Mouse (Mus musculus) C2C12 (cell line): ENCODE results near the gene Nnmt. TPM values are rescaled to one million over a fixed set of nuclear protein-coding genes. Genes with fewer than 3 reads are reported as not detected.

ENCODE experiments used
- H3K27me3 ChIP-seq: one replicate; pipeline ENCODE4 v1.6.1; 2011; ENCODE audit not compliant: control insufficient read depth, insufficient read depth, insufficient read length
- H3K36me3 ChIP-seq: one replicate; pipeline ENCODE4 v1.6.1; 2011; ENCODE audit not compliant: control insufficient read depth, insufficient read depth
- H3K4me3 ChIP-seq: one replicate; pipeline ENCODE4 v1.5.1; 2011; ENCODE audit warnings: mild to moderate bottlenecking, control low read depth; ENCODE audit not compliant: poor library complexity, insufficient read depth, severe bottlenecking
- H3K79me2 ChIP-seq: one replicate; pipeline ENCODE4 v1.6.1; 2011; ENCODE audit not compliant: control insufficient read depth, insufficient read depth
- H3K79me3 ChIP-seq: one replicate; pipeline ENCODE4 v1.6.1; 2011; ENCODE audit warnings: low read depth, control low read depth
- H3ac ChIP-seq: one replicate; pipeline ENCODE3; 2011; ENCODE audit warnings: low read depth; ENCODE audit not compliant: control insufficient read depth, insufficient read length
- CEBPB ChIP-seq: IDR thresholded peaks from one replicate; pipeline ENCODE4 v1.6.1; 2011; ENCODE audit warnings: low read depth, mild to moderate bottlenecking, control low read depth, moderate library complexity
- CTCF ChIP-seq: IDR thresholded peaks from one replicate; pipeline ENCODE4 v1.5.1; 2011; ENCODE audit not compliant: control insufficient read depth, insufficient read depth, insufficient read length
- FOSL1 ChIP-seq: IDR thresholded peaks from one replicate; pipeline ENCODE4 v1.8.0; 2011; ENCODE audit warnings: mild to moderate bottlenecking, low read length; ENCODE audit not compliant: poor library complexity, insufficient read depth, severe bottlenecking
- MAX ChIP-seq: IDR thresholded peaks from one replicate; pipeline ENCODE4 v1.6.1; 2011; ENCODE audit warnings: mild to moderate bottlenecking, control low read depth
- MYOD1 ChIP-seq: IDR thresholded peaks from one replicate; pipeline ENCODE4 v1.6.1; 2011; ENCODE audit warnings: low read depth; ENCODE audit not compliant: control insufficient read depth, insufficient read length
- MYOG ChIP-seq: IDR thresholded peaks from one replicate; pipeline ENCODE4 v1.6.1; 2011; ENCODE audit not compliant: control insufficient read depth, insufficient read length; ENCODE audit errors: extremely low read depth
- USF1 ChIP-seq: IDR thresholded peaks from one replicate; pipeline ENCODE4 v1.6.1; 2011; ENCODE audit warnings: low read depth, mild to moderate bottlenecking, control low read depth, moderate library complexity
- polyA plus RNA-seq: library from polyadenylated mRNA; unstranded; fragments of >200 nt; fragmentation: generic; extraction: Trizol; gene quantifications from one replicate; pipeline ENCODE4 v1.2.1, GENCODE M21; 2012; ENCODE audit warnings: missing spikeins

Gene Nnmt
- polyA plus RNA-seq, 1 experiment: not detected

GRCm38 (mm10) chr9:48607417-48607816 lies 2.5 kb upstream of the Nnmt start:
- Histone ChIP-seq H3ac (no peak overlapping the region), H3K36me3 (no peaks in the 10 kb centered on the region), H3K27me3 (no peaks in the 10 kb centered on the region), H3K79me3 (no peaks in the 10 kb centered on the region), H3K79me2 (no peaks in the 10 kb centered on the region), H3K4me3 (no peak overlapping the region)
- no peak for TF ChIP-seq CTCF
- no peak for TF ChIP-seq MYOD1
- TF ChIP-seq FOSL1: no peak
- no peak for TF ChIP-seq CEBPB

GRCm38 (mm10) chr9:48606171-48606570 lies 1.2 kb upstream of the Nnmt start:
- TF ChIP-seq FOSL1 (no peak), CTCF (no peak), CEBPB (no peak), USF1 (no peak), MAX (no peak), MYOG (no peak), MYOD1 (no peak)
- Histone ChIP-seq H3K27me3 (no peaks in the 10 kb centered on the region), H3K4me3 (no peak overlapping the region), H3K79me3 (no peaks in the 10 kb centered on the region), H3ac (no peak overlapping the region), H3K79me2 (no peaks in the 10 kb centered on the region), H3K36me3 (no peaks in the 10 kb centered on the region)

GRCm38 (mm10) chr9:48605697-48606096 lies 744 bp upstream of the Nnmt start:
- TF ChIP-seq MYOD1: no peak
- no peak for TF ChIP-seq CEBPB
- TF ChIP-seq MAX: no peak
- no peak for TF ChIP-seq MYOG
- no peak for TF ChIP-seq FOSL1
- TF ChIP-seq USF1: no peak
- TF ChIP-seq CTCF: no peak
- H3ac ChIP-seq: no peak overlapping the region

GRCm38 (mm10) chr9:48604226-48604625 lies 727 bp downstream of the Nnmt start:
- no peaks in the 10 kb centered on the region for H3K79me2 ChIP-seq
- TF ChIP-seq MYOG (no peak), CEBPB (no peak), CTCF (no peak), MAX (no peak), FOSL1 (no peak), USF1 (no peak), MYOD1 (no peak)
- no peaks in the 10 kb centered on the region for H3K27me3 ChIP-seq
- no peak overlapping the region for H3ac ChIP-seq
- H3K4me3 ChIP-seq: no peak overlapping the region
- H3K36me3 ChIP-seq: no peaks in the 10 kb centered on the region
- no peaks in the 10 kb centered on the region for H3K79me3 ChIP-seq

More at GRCm38 (mm10) chr9:48605697-48606096, 744 bp upstream of the Nnmt start:
- no peak overlapping the region for H3K4me3 ChIP-seq
- no peaks in the 10 kb centered on the region for H3K36me3 ChIP-seq
- H3K27me3 ChIP-seq: no peaks in the 10 kb centered on the region
- no peaks in the 10 kb centered on the region for H3K79me3 ChIP-seq
- no peaks in the 10 kb centered on the region for H3K79me2 ChIP-seq

GRCm38 (mm10) chr9:48600881-48601280 lies 4.1 kb downstream of the Nnmt start:
- Histone ChIP-seq H3K79me3 (no peaks in the 10 kb centered on the region), H3K27me3 (no peaks in the 10 kb centered on the region), H3ac (no peak overlapping the region), H3K4me3 (no peak overlapping the region), H3K36me3 (no peaks in the 10 kb centered on the region), H3K79me2 (no peaks in the 10 kb centered on the region)
- TF ChIP-seq MYOG (no peak), MYOD1 (no peak)

GRCm38 (mm10) chr9:48600066-48600465 lies 4.9 kb downstream of the Nnmt start:
- TF ChIP-seq MAX (no peak), MYOG (no peak), MYOD1 (no peak), CEBPB (no peak), FOSL1 (no peak), CTCF (no peak), USF1 (no peak)
- H3ac ChIP-seq: no peak overlapping the region
- H3K36me3 ChIP-seq: no peaks in the 10 kb centered on the region
- no peak overlapping the region for H3K4me3 ChIP-seq
- H3K79me3 ChIP-seq: no peaks in the 10 kb centered on the region
- no peaks in the 10 kb centered on the region for H3K79me2 ChIP-seq
- H3K27me3 ChIP-seq: no peaks in the 10 kb centered on the region
